Mouse (Mus musculus) heart, adult 8-10 months (tissue): Measurements from ENCODE around the gene Tcp1. TPM values are rescaled to one million over a fixed set of nuclear protein-coding genes. Genes with fewer than 3 reads are reported as not detected.
A peak's percentile ranks its signal among the peaks of the same experiment; 100 is the strongest.
"Not testable (repeated sequence)": the region's sequence is repeated elsewhere in the genome, so short reads cannot be mapped to it uniquely, and the experiment has no call there.

Source experiments
- DNase-seq: peaks from one replicate; pipeline ENCODE4 v3.0.0; 2022; ENCODE audit warnings: low spot score
- total RNA-seq, 4 experiments: library from RNA; stranded (reverse); gene quantifications; 2 replicates each; pipeline ENCODE4 v1.2.4; 2022

The Tcp1 gene
- total RNA-seq, 4 experiments from 2014 or later: 173 to 191 (median 185) TPM

DNA sequence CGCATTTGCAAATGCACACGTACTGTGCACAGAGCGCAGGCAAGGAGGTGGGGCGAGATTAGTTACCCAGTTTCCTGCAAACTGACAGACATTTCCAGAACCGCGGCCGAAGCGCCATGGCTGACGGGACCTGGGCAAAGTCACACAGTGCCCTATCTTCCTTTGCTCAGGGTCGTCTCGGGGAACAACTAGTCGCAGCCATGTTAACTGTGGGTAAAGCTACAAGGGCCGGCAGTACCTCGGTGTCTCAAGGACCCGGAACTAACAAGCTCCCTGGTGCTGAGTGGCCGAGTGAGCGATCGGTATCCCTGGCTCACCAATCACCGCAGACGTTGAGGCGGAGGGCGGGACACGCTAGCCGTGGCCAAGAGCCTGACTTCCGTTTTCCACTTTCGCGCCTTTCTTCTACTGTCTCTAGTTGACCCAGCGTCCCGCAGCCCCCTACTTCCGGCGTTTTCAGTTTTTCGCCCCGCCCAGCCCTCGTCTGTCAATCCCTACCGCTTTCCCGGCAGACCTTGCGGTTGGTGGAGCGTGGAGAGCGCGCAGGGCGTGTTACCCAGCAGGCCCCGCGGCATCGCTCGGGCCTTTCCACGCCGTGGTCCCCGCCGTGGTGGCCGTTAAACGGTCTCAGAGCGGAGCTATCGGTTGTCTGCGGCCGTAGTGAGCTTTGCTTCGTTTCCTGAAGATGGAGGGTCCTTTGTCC, 531 bp downstream of the Tcp1 start, which contains the start of gene Mrpl18:
Gene Mrpl18, minus strand, starts transcription at position 465 of the 703 bp plus-strand sequence.
- peak; percentile 99 for DNase-seq

DNA sequence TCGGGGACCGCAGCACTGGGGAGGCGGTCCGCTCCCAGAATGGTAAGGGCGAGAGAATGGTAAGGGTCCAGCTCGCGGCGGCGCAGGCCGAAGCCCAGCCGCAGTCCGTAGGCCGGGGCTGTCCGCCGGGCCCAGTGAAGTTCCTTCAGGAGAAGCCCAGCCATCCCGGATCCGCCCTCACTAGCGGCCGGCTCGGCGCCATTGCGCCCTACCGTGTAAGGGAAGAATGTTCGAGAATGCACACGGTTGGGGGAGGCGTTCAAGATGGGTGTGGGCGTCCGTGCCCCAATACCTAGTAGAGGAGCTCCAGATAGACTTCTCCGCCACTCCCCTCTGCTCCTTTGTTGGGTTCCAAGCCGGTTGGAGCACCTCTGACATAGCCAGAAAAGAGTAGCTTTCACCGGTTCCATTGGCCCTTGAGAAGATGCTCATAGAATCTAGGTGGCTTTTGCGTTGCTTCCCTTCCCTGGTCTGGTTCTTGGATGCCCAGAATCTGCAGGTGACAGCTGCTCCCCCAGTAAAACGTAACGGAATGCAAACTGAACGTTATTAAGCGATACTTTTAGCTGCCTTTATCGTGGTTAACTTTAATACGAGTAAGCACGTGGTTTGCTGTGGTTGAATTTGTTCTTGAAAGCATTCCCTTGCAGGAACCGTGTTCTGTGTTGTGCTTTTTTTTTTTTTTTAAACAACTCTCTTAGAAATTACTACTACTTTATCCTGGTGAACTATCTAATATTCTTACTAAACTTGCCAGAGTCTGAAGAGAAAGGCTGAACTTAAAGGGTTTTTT, 1.3 kb downstream of the Tcp1 start:
- DNase-seq: no peak

DNA sequence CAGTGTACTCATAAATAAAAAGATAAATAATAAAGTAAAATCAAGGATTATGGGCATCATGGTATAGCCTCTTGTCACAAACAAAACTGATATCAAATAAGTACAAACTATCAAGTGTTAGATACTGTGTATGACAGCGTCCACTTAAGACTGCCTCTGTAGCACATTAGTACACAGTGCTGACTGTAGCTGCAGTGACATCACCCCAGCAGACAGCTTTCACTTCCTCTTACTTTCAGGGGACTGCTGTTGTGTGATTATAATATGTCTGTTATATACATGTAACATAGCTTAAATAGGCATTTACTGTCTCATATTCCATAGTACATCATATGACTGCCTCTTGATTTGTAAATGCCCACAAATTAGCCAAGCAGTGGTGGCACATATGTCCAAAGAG, 5.6 kb downstream of the Tcp1 start:
- no peak for DNase-seq

DNA sequence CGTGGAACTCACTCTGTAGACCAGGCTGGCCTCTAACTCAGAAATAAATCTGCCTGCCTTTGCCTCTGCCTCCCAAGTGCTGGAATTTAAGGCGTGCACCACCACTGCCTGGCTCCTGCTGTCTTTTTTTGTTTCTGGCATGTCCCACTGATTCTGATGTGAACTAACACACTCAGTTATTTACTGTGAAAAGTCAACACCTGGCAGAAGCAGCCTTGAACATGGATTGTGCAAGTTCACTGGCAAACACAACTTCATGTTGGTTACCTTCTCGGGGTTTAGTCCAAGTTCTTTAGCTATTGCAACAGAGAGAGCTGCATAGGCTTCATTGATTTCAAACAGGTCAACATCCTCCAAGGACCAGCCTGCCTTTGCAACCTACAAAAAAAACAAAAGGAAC, 9.5 kb downstream of the Tcp1 start:
- no peak for DNase-seq

DNA sequence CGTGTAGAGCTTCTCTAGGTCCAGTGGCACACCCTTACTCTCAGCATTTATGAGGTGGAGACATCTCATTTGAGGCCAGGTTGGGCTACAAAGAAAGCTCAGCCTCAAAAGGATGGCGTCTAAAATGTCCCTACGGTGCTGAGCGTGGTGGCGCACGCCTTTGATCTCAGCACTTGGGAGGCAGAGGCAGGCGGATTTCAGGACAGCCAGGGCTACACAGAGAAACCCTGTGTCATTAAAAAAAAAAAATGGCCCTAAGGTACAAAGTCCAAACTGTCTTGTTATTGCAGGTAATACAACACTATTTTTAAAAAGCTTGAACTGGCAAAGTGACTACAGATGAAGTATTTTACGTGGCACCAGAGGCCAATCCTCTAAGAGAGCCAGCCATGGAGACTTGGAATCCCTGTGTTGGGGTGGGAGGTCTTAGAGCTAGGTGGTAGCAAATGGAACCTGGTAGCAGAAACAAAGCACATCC, 10.2 kb downstream of the Tcp1 start:
- DNase-seq: no peak

DNA sequence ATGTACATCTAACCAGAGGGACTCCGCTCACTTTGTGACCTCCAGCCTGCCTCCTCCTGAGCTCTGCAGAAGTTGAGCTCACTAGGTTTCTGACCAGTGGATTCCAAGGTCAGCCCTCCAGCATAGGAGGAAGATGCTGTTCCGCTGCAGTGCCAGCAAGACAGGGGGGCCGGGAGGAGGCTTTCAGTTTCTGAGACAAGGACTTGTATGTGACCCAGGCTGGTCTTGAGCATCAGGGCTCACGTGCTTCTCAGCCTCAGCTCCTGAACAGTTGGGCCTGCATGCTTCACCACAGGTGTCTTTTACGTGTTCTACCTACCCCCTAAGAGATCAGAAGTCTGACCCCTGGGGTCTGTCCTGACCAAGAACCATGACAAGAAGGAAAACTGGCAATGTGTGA, 16.1 kb downstream of the Tcp1 start:
- not testable (repeated sequence) for DNase-seq

DNA sequence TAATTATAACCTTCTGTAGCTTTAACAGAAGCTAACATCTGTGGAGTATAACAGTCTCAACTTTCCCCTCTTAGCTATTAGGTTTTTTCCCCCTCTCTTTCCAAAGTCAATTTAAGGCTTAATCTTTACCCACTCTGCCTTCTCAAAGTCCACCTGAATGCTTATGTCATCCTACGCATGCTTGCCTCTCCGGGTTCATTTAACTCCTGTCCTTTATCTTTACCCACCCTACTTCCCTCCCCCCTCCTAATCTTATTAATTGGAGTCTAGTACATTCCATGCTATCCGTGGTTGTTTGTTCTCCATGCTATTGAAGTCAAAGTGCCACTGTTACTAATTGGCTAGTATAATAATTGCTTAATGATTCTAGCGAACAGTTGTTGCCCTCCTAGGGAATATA, 20.2 kb downstream of the Tcp1 start:
- DNase-seq: no peak

DNA sequence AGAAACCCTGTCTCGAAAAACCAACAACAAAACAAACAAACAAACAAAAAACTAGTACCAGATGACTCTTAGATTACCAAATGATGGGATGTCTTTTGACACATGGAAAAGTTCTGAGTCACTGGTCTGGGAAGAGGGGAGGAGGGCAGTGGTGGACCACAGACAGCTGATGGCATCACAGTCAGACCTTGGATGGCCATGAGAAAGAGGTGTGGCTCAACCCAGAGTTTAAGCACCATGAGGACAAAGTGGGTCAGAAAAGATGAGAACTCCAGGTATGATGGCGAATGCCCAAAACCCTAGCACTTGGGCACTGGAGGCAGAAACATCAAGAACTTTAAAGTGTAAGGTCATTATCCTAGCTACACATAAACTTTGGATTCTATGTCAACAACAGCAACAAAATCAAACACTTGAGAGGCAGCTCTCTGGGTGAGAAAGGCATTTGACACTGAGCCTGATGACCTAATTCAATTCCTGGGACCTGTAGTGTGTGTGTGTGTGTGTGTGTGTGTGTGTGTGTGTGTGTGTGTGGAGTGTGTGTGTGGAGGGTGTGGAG, 22.0 kb downstream of the Tcp1 start:
- DNase-seq: no peak

DNA sequence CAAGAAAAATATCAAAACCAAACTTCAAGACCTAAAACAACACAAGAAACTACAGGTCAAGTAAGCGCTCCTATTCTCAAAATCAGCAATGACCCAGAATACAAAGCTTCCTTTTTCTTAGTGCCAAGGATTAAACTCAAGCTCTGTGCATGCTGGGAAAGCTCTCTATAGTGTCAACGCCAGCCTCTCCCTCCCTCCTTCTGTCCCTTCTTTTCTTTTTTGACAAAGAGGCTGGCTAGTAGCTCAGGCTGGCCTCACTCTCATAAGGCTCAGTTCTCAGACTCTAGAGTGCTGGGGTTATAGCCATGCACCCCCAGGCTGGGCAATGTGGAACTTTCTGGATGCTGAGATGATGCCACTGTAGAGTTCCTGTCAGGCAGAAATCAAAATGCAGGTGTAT, 22.6 kb downstream of the Tcp1 start:
- DNase-seq: no peak

DNA sequence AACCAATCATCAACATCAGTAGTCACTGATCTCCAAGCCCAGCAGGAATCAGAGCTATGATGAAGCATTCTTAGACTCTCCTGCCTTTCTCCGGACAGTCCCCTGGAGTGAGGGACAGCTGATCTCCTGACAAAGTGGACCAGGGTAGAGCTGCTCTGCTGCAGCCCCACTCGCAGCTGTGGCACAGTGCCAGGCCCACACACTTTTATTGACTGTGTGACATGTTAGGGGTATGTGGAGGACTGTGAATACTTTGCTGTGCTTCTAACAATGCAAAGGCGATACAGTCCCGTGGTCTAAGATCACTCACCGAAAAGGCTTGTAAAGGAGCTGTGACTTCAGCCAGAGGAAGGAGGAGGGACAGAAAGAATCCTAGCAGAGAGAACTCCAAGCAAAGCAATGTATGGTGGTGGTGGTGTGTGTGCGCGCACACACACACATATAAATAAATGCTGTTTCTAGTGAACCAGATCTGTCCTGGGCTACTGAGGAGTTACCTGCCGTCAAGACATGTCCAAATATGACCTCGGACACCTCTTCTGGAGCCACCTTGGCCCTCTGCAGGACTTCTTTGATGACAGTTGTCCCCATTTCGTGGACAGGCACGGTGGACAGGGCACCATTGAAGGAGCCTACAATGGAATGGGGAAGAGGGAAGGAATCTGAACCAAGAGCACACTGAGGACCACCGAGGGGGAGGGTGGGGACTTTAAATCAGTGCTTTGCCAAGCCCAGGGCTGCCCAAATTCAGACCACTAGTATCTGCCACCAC, 24.1 kb downstream of the Tcp1 start:
- DNase-seq: not testable (repeated sequence)

DNA sequence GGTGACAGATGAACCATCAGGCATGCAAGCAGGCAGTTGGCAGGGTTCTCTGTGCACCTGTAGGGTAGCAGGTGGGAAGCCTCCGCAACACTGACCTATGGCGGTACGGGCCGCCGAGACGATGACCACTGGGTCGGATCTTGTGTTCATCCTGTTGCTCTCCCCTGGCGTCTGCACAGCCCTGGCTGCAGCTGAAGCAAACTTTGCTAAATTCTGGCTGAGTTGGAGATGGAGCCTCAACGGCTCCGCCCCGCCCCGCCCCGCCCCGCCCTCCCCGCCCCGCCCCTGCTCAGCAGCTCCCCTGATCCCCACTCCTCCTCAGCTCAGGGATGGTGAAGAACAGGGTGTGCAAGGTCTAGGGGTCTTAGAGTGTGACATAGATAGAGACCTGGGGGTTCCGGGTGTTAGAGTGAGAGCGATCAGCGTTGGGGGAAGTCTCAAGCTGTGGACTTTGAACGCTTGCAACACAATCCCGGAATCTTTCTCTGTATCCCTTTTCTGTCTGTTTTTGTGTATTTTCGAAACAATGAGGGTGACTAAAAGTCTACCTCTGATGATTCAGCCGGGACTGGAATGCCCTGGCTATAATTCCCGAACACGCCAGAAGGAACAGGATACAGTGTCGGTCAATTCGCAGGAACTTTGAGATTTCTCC, 24.8 kb downstream of the Tcp1 start, which contains the start of gene Acat3:
Gene Acat3, minus strand, starts transcription at position 450 of the 655 bp plus-strand sequence.
- no peak for DNase-seq

DNA sequence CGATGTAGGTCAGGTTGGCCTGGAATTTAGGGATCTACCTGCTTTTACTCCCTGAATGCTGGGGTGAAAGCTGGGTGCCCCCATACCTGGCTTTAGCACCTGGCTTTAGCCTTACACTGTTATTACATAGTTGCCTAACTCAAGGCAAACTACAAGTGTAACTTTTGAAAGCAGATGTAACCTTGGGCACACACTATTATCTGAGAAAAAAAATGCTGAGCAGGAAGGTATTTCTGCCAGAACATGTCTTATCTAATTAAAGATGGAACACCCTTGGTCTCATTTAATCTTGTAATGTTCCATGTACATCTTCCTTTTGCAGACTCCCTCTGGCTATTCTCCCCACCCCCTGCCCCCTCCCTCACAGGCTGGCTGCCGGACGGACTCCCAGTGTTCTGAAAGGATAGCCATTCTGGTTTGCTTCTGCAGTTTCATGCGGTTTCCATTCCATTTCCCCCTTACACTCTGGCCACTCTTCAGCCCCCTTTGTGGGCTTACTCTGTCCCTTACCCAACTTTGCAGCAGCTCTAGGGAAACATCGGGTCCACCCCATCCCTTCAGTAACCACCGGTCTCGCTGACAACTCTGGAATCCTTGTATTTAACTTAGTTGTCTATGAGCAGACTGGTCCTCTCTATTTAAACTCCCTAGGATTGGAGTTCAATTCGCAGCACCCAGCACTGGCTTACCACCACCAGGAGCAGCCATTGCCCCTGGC, 26.2 kb downstream of the Tcp1 start:
- DNase-seq: no peak

DNA sequence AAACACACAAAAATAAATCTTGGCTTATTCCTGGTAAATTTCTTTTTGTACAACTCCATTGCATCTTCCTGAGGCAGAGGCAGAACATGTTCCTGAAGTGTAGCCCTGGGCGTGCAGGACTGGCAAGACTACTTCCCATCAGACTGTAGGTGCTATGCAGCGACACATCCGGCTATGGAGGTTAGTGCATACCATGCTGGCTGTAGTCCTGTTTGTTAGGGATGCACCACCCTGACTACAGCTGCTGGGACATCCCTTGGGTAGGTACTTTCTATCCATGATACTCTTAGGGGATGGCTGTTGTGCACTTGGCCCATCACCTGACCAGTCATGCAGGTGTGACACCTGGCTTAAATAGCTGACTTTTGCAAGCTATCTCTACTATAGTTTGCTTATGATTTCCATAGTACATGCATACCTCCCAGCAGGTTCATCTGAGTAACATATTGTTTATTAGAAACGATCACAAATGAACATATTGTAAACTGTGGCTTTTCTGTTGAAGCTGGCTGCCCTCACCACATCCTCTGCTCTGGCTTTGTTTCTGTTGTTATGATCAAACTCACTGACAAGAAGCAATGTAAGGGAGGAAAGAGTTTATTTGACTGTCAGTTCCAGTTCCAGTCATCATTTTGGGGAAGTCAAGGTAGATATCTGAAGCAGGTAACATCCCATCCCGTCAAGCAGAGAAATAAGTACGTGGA, 27.1 kb downstream of the Tcp1 start:
- no peak for DNase-seq

DNA sequence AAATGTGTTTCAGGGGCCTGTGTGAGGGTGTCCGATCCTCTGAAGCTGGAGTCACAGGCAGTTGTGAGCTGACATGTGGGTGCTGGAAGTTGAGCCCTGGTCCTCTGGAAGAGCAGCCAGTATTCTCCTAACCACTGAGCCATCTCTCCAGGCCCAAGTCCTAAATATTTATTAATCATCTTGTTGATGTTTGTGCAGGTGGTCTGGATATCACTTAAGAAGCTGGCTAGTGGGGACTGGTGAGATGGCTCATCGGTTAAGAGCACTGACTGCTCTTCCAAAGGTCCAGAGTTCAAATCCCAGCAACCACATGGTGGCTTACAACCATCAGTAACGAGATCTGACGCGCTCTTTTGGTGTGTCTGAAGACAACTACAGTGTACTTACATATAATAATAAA, 34.2 kb downstream of the Tcp1 start:
- DNase-seq: no peak

DNA sequence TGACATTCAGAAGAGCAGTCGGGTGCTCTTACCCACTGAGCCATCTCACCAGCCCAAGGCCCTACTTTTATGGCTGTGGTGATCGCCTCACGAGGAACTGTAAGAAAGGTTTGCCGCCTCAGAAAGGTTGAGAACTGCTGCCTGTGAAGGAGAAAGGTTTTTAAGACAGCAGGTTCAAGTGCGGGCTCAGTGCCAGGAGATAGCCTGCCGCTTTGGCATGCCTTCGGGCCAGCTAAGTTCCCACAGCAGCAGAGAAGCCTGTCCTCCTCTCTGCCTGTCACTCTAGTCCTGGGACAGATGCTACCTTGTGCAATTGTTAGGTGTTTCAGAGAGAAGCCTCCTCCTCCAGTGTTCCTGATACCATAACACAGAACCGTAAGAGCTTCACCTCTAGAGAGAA, 41.2 kb downstream of the Tcp1 start:
- no peak for DNase-seq

DNA sequence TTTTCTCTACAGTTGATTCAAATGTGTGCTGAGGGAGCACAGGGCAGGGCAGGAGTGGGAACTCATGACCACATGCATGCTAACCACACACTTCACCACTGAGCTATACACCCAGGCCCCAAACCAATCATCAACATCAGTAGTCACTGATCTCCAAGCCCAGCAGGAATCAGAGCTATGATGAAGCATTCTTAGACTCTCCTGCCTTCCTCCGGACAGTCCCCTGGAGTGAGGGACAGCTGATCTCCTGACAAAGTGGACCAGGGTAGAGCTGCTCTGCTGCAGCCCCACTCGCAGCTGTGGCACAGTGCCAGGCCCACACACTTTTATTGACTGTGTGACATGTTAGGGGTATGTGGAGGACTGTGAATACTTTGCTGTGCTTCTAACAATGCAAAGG, 43.9 kb downstream of the Tcp1 start:
- not testable (repeated sequence) for DNase-seq

DNA sequence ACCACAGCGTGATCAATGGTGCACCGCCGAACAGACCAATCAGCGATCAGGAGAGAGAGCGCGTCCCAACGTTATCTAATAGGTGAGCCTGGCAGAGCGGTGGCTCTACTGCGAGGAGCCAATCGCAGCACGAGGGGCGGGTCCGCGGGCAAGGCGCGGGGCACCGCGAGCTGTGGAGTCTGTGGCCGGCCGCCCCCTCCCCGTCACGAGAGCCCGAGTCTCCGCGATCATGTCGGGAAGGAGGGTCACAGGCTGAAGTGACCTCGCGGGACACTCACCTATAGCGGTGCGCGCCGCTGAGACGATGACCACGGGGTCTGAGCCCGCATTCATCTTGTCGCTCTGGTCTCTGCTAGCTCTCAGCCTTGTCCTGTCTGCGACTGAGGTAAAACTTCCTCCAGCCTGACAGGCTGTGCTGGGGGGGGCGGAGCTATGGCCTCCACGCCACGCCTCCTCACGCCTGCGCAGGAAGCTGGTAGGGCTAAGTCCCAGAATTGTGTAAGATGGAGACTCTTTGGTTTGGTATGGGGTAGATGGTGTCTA, 44.9 kb downstream of the Tcp1 start, which contains the start of gene Acat2:
Gene Acat2, minus strand, starts transcription at position 417 of the 543 bp plus-strand sequence.
- peak; percentile 92 for DNase-seq

DNA sequence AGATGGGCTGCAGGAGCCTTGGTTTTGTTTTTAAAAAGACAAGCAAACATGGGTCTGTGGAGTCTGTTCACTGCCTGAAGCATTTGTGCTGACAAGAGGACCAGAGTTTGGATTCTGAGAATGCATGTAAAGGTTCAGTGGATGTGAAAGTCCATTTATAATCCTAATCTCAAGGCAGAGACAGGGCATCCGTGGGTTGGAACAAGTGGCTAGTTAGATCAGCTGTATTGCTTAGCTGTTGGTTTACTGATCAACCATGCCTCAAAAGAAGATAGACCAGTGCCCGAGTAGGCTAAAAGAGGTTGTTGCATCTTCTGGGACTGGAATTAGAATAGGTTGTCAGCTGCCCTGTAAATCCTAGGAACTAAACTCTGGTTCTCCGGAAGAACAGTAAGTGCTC, 48.0 kb downstream of the Tcp1 start:
- DNase-seq: no peak

DNA sequence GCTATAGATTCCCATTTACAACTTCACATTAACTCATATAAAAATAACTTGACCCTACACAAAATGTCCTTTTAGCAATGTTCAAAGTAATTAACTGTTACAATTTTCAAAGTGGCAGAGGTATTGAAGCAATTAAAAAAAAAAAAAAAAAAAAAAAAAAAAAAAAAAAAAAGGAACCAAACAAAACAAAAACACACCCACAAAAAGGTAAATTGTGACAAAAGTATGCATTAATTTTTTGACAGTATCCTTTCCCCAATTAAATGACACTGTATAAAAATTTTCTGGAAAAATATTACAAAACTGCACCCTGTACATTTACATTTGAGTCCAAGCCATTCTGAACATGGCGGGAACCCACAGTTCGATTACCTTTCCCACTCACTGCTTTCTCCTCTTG, 51.7 kb downstream of the Tcp1 start:
- no peak for DNase-seq

DNA sequence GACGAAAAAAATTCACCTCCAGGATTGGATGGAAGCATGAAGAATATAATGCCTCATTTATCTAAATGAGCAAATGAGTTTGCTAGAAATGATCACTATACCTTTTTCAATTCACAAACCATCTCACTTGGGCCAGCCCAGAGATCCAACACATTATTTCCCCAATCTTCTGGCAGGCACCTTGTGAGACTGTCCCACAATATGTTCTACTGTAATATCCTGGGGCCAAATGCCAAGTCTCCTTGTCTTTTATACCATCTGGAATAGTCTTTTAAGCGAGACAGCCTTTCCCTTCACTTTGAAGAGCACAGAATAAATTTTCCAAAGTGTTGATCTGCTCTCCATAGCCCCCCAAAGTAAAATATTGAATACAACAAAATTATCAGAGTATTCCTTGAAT, 58.4 kb downstream of the Tcp1 start:
- DNase-seq: no peak
